Mouse (Mus musculus): ENCODE measurements around the gene Vmn2r31. TPM values are rescaled to one million over a fixed set of nuclear protein-coding genes. Genes with fewer than 3 reads are reported as not detected.
"Not testable (repeated sequence)": the region's sequence is repeated elsewhere in the genome, so short reads cannot be mapped to it uniquely, and the experiment has no call there.

Vmn2r31 gene
- not detected for total RNA-seq (2021)
- long read RNA-seq, experiment 1: 0 reads
- long read RNA-seq, experiment 2: 0 reads

DNA sequence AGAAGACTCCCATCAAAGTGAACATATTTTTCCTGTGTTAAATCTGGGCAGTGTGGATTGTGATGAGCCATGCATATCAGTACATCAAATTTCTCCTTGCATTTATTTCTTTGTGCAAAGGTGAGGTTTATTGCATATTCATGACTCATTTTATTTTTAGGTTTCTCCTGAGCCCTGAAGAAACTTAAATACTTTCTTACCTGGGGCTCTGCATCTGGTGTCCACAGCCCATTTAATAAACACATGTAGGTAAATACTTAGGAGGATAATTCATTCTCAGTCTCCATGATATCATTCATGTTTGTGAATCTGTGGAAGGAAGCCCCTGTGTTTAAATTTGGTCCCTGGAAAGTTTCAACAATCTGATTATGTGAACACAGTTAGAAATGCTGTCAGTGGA, at the start of gene Vmn2r31:
Gene Vmn2r31, minus strand, starts transcription at position 101 of the 400 bp plus-strand sequence.
- not testable (repeated sequence) for DNase-seq (ENCODE audit: low spot score in 2 of 2)

DNA sequence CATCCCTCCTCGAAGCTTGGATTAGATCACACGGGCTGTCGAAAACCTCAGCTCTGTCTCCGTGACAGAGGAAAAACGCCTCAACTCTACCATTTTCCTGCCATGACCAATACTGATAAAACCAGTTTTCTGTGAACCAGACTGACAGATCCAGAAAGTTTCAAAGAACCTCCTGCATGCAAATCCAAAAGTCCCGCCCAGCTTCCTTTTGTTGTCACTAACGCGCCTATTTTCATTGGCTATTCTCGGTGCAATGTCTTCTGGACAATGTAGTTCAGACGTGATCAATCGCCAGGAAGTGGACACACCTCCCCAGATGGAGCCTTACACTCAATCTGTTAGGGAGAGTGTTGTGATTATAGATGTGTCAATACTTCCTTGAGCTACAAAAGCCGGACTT, 25.1 kb downstream of the Vmn2r31 start, which contains the start of gene Gm45783:
Gene Gm45783, minus strand, starts transcription at position 143 of the 400 bp plus-strand sequence.
- DNase-seq (ENCODE audit: low spot score in 2 of 2): not testable (repeated sequence)

DNA sequence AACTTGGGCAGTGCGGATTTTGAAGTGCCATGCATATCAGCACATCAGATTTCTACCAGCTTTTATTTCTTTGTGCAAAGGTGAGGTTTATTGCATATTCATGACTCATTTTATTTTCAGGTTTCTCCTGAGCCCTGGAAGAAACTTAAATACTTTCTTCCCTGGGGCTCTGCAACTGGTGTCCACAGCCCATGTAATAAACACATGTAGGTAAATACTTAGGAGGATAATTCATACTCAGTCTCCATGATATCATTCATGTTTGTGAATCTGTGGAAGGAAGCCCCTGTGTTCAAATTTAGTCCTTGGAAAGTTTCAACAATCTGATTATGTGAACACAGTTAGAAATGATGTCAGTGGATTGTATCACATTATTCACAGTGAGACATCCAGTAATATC, 62.0 kb downstream of the Vmn2r31 start, which contains the start of gene Vmn2r30:
Gene Vmn2r30, minus strand, starts transcription at position 101 of the 400 bp plus-strand sequence.
- DNase-seq (ENCODE audit: low spot score in 2 of 2): not testable (repeated sequence)

Other genes with a start within 250 kb of the Vmn2r31 start
- gene Zfp418, start 228.4 kb downstream of the Vmn2r31 start, total RNA-seq (2021): 1 to 10 TPM; 2.4 to 3.0 TPM
- gene Zfp772, start 189.7 kb downstream of the Vmn2r31 start, total RNA-seq (2021): 1 to 10 TPM; 6.0 to 6.4 TPM
- gene Vmn2r29, start 152.4 kb downstream of the Vmn2r31 start, total RNA-seq (2021): under 1 TPM; 0.70 to 0.90 TPM
- gene Gm45844, start 121.4 kb downstream of the Vmn2r31 start, total RNA-seq (2021): 1 to 10 TPM; 2.8 to 3.0 TPM
- gene Clcn4, start 98.9 kb downstream of the Vmn2r31 start, total RNA-seq (2021): 10 to 100 TPM; 55.6 to 60.7 TPM
- gene Vmn2r30, start 62.1 kb downstream of the Vmn2r31 start, total RNA-seq (2021): under 1 TPM; 0.54 to 0.64 TPM
- 1 to 10 TPM; 2.2 to 3.1 TPM for gene Gm45783, start 25.1 kb downstream of the Vmn2r31 start, total RNA-seq (2021)
- gene Vmn2r32, start 80.3 kb upstream of the Vmn2r31 start, total RNA-seq (2021): not detected
- not detected for gene Vmn2r33, start 167.1 kb upstream of the Vmn2r31 start, total RNA-seq (2021)

Data from adrenal gland, postnatal 4 days (tissue).